Mouse (Mus musculus): Measurements from ENCODE around the gene Fat2. TPM values are rescaled to one million over a fixed set of nuclear protein-coding genes. Genes with fewer than 3 reads are reported as not detected.
A peak's percentile ranks its signal among the peaks of the same experiment; 100 is the strongest.

Fat2 gene
- under 1 TPM; 0.07 to 0.18 TPM for total RNA-seq (2021)
- long read RNA-seq, experiment 1, result 0 reads
- long read RNA-seq, experiment 2, result 0 reads

DNA sequence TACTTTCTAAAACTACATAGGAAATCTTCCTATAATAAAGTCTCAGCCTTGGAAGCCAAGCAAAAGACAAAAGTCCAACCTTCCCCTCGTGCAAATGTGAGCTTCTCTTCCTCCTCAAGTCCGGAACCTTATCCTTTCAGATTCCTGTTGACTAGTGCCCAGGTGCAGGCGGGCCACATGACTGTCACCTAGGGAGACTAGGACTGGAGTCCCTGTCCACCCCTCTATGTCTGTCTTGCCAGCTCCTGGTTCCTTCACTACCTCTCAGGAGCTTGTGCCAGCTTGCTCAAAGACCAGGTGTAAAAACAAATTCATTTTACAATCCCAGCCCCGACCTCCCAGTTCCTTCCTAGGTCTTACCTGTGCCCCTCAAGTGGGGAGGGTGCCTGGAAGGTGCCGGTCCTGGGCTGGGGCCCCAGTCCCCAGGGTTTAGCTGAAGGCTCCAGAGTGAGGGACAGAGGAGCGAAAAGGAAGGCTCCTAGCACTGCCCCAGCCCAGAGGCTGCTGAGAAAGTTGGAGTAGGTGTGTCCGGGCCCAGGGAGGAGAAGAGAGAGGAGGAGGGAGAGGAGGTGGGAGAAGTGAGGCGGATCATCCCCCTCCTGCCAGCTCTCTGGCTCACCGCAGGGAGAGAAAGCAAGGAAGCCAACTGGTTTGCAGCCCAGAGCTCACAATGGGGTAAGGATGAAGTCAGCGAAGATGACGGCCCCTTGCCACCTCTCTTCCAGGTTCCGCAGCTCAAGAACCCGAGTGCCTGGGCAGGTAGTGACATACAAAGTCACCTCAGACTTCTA lies at the start of gene Fat2:
Fat2 (minus strand) TSS at position 464 of the 791 bp plus-strand sequence.
- no peak for DNase-seq
- intact Hi-C loops (cut with DNase I; ENCODE audit: low total_unique reads), result no loop called here

DNA sequence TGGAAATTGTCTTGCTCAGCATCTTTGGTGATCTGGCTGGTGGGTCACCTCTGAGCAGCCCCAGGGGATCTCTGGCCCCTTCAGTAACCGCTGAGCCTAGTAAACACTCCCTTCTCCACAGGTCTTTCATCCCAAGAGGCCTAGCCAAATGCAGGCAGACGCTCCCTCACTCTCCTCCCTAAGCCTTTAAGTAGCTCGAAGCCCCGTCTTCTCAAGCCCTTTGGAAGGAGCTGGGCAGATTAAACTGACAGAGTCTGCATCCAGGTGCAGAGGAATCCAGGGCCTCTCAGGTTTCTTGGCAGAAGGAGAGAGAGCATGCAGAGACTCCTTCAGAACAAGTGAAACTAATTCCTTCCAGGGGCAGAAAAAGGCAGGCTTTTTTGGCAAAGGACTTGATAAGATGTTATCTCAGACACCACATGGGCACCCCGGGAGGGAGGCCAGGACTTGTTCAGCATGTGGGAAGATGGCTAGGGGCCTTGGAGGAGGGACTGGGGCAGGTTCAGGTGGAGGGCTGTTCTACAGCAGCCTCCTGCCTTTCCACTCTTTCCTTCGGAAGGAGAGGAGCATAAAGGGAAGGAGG lies 47.2 kb upstream of the Fat2 start:
- DNase-seq, result no peak
- intact Hi-C loops (cut with DNase I; ENCODE audit: low total_unique reads), result no loop called here

DNA sequence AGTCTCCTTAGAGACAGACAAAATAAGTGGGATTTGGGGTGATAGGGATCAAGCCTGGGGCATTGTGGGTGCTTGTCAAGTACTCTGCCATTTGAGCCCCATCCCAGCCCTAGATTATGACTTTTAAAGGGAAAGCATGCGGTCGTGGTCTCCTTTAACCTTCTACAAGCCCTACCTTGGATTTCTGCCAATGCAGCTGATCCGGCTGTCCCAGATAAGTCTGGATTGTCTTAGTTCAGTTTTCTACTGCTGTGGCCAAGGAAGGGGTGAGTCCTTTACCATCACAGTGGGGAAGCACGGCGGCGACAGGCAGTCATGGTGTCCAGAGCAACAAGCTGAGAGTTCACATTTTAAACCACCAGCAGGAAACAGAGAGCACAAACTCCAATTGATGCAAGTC lies 44.5 kb upstream of the Fat2 start:
- intact Hi-C loops (cut with DNase I; ENCODE audit: low total_unique reads), result no loop called here
- no peak for DNase-seq

DNA sequence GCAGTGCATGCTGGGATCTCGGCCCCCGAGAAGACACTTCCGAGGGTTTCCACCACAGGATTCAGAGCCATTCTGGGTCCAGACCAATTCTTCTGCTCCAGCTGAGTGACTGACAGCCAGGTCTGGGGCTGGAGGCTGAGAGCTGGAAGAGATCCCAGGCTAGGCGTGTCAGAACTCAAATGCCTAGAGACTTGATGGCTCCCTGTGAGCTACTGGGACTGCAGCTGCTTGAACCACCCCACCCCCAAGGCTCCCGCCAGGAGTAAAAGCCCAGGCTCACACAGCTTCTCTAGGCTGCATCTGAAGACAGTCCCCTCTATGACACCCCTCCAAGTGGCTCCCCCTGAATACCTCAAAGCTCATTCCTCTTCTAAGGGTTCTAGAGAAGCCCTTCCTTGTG lies 42.0 kb upstream of the Fat2 start:
- intact Hi-C loops (cut with DNase I; ENCODE audit: low total_unique reads), result loop anchor here (5.0 kb wide), 1 partner anchor 116 kb away; no protein-coding TSS in a partner anchor
- peak; percentile 89 for DNase-seq

DNA sequence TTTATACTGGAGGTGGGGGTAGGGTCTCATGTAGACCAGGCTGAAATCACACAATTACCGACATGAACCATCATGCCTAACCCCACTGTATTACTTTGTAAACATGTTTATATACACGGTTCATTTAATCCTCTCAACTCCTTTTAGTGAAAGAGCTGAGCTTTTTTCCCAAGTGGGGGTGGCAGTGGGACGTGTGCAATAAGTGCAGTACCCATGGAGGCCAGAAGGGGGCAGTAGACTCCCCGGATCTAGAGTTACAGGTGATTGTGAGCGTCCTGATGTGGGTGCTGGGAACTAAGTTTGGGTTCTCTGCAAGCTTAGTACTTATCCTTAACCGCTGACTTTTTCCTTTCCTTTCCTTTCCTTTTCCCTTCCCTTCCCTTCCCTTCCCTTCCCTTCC lies 37.5 kb upstream of the Fat2 start:
- intact Hi-C loops (cut with DNase I; ENCODE audit: low total_unique reads), result no loop called here
- DNase-seq, result no peak

DNA sequence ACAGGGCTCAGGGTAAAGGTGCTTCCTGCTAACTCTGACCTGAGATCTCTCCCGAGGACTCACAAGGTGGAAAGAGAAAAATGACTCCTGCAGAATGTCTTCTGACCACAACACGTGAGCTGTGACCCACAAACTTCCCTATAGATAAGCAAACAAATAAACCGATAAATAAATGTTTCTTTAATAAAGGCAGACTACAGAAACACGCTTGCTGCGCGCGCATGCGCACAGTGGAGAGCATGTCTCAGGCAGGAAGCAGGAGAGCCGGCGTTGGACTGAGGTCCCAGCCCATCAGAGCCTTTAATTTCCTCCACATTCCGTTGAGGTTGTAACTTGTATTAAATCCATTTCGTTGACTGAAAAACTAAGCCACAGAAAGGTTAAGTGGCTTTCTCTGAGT lies 37.0 kb upstream of the Fat2 start:
- intact Hi-C loops (cut with DNase I; ENCODE audit: low total_unique reads), result no loop called here
- DNase-seq, result no peak

DNA sequence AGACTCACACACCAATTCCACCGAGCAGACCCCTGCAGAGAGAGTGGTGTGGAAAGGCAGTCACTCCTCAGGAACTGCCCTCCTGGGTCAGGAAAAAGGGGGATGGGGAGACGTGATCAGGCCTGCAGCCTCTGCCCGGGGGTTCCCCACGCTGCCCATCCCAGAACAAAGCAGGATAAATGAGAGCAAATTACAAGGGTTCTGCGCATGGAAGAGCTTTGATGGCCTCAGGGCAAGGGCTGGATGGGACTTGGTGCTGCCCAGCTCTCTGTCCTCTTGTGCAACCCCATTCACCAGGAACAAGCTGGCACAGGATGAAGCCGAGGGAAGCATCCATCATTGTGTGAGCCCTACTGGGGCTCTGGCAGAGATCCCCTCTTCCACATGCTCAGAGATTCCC lies 35.6 kb upstream of the Fat2 start:
- intact Hi-C loops (cut with DNase I; ENCODE audit: low total_unique reads), result no loop called here
- no peak for DNase-seq

DNA sequence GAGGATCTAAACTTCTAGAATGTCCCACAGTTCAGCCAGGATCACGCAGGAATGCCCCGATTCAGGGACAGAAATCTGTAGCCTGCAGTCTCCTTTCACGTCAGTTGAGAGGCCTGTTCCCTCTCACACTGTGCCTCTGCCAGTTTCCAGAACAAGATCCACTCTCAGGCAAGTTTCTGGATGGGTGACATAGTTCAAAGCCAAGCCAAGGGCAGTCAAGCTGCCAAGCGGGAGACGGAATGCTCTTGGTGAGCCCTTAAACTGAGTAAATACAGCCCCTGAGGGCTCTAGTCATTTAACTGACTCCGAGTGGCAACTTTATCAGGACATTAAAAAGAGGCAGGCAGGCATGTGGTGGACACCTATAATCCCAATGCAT lies 32.7 kb upstream of the Fat2 start:
- peak; percentile 37 for DNase-seq
- intact Hi-C loops (cut with DNase I; ENCODE audit: low total_unique reads), result no loop called here

DNA sequence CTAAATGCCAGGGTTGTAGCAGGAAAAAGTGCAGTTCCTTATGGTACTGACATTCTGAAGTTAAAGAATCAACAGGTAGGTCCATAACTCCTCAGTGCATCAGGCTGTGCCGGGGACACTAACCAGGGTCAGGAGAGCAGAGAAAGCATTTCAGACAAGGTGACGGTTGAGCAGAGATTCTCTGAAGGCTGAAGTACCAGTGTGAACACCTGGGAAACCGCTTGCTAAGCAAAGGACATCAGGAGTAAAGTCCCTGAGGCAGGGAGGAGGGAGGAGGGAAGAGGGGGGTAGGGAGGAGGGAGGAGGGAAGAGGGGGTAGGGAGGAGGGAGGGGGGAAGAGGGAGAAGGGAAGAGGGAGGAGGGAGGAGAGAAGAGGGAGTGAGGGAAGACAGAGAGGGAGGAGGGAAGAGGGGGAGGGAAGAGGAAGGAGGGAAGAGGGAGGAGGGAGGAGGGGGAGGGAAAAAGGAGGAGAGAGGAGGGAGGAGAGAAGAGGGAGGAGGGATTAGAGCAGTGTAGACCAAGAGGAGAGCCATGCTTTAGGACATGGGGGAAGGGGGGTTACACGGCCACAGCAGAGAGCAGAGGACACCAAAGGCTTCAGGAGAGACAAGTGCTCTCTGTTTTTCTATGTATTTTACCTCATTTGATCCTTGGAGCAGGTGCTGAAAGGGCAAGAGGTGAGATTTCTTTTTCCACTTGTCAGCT lies 32.2 kb upstream of the Fat2 start:
- intact Hi-C loops (cut with DNase I; ENCODE audit: low total_unique reads), result no loop called here

DNA sequence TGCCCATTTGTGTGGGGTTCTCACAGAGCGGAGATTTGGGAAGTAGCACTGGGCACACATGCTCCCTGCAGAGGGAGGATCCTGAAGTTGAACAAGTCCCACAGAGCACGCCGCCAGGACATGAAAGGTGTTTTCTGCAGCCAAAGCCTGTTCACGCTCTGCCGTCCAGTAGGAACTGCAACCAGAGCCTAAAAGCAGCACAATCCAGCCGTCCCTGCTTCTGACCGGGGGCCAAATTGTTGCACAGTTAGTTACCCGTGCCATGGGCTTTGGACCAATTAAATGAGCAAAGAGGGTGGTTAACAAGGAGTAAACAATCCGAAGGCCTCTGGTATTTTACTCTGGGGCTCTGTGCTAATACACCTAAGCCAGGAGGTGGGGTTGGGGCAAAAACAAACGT lies 31.4 kb upstream of the Fat2 start:
- intact Hi-C loops (cut with DNase I; ENCODE audit: low total_unique reads), result no loop called here
- DNase-seq, result peak; percentile 41

More for the DNA sequence above, 32.2 kb upstream of the Fat2 start:
- no peak for DNase-seq

DNA sequence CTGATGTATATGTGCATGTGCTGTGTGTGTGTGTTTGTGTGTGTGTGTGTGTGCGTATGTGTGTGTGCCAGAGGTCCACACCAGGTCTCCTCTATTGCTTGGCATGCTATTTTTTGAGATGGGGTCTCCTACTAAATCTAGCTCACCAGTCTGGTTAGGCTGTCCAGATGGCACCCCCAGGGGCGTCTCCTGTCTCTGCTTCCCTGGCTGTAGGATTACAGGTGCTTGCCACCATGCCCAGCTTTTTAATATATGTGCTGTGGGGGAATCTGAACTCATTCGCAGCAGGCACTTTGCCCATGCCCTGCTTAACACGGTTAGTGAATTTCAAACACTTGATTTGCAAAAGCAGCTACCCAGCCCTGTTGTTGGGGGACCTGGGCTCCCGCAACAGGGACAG lies 29.5 kb upstream of the Fat2 start:
- intact Hi-C loops (cut with DNase I; ENCODE audit: low total_unique reads), result no loop called here
- no peak for DNase-seq

DNA sequence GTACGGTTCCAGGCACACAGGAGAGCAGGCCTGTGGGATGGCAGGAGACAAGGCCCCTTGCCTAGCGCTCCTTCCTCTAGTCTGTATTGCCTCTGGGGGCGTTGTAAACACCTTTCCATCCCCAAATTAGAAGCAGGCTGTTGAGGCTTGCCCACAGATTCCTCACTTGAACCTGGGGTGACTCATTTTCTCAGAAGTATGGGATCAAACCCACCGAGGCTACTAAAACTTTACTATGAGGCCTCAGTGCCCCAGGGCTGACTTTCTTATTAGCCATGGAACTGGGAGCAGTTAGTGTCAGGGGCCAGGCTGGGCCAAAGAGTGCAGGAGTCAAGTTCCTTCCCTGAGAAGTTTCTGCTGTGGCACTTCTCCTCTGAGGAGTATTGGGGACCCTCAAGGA lies 28.9 kb upstream of the Fat2 start:
- intact Hi-C loops (cut with DNase I; ENCODE audit: low total_unique reads), result no loop called here
- DNase-seq, result no peak

DNA sequence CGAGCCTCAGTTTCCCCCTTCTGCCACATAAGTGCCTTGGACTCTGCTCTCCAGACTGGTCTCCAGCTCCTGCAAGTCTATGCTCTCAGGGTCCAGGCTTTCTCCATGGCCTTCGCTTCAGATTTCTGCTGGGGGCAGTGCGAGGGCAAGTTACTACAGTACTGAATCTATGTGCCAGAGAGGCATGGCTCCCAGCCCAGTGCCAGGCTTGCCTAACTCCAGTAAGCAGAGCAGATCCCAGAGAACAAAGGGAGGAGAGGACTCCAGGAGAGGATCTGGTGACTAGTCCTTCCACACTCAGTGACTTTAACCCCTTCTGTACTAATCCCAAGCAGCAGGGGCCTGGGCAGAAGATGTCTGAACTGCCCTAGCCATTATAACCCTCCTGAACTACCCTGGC lies 28.3 kb upstream of the Fat2 start:
- peak; percentile 47 for DNase-seq

DNA sequence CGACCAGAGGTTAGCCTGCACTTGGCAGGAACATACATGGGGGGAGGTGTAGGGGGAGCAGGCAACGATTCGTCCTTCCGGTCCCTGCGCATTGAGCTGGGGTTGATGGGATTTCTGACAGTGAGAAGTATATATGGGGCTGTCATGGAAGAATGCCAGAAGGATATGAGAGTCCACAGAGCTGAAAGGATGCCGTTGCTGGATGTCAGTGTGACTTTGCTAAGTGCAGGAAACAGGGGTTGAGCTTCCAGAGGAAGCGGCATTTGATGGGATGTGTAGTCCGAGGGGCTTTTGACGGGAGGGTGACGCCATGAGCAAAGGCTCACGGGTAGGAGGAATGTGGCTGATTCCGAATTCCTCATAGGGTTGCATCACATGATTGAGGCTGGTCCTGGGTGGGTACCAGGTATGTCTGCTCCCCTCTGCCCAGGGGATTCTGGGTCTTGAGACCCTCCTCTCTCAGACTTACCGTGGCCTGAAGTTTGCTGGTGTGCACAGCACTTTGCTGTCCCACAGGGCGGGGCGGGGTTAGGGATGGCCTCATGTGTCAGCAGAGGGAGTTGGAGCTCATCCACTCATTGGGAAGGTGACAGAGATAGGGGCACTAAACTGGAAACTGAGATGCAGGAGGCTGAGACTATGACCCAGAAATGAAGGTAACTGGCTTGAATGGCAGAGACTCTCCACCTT lies 21.9 kb upstream of the Fat2 start:
- DNase-seq, result no peak
- intact Hi-C loops (cut with DNase I; ENCODE audit: low total_unique reads), result no loop called here

More for the DNA sequence above, 28.3 kb upstream of the Fat2 start:
- intact Hi-C loops (cut with DNase I; ENCODE audit: low total_unique reads), result no loop called here

DNA sequence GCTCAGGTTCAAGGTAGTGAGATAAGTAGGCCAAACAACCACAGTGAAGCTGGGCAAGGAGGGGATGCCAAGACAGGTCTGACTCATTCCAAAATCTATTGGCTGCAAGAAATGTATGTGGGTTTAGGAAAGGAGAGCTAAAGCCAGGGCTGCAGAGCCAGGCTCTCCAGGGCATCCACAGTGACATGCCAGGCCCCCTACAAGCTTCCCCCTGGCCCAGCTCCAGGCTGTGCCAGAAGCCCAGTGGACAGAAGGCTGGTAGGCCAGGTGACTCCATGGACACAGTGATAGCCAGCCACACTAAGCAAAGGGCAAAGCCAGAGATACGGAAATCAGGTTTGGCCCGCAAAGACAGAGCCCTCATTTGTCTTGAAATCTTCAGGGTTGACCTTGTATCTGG lies 20.5 kb upstream of the Fat2 start:
- intact Hi-C loops (cut with DNase I; ENCODE audit: low total_unique reads), result no loop called here
- DNase-seq, result no peak

DNA sequence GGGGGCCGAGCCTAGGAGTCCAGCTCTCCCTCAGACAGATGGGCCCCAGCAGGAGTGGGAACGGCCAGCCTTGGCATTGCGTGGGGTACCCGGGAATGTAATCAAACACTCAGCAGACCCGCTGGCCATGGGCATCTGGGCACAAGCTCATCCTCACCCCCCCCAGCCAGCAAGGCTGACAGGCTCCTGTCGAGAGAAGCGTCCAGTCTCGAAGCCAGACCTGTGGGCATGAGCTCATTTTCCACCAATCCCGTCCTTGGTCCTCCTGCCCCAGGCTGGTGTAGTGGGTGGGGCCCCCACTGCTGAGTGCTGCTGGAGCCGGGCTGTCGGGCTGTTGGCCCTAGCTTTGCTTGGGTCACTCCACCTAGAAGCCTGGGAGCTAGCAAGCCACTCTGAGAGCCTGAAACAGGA lies 5.6 kb upstream of the Fat2 start:
- no peak for DNase-seq
- intact Hi-C loops (cut with DNase I; ENCODE audit: low total_unique reads), result no loop called here

DNA sequence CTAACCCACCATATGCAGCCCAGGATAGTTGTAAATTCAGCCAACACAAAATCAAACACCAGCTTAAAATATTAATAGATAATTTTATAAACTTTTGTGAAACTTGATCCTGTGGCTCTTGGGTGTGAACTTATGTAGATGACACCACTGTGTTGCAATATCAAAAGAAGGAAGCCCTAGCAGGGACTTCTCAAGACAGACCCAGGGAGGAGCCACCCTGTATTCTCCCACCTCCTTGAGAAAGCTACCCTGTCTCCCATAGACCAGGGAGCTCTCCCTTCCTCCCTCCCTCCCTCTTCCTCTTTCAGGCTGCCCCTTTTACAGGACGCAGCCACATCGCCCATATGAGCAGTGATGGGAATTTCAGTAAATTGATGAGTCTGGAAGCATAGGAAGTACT lies 4.4 kb upstream of the Fat2 start:
- intact Hi-C loops (cut with DNase I; ENCODE audit: low total_unique reads), result no loop called here

DNA sequence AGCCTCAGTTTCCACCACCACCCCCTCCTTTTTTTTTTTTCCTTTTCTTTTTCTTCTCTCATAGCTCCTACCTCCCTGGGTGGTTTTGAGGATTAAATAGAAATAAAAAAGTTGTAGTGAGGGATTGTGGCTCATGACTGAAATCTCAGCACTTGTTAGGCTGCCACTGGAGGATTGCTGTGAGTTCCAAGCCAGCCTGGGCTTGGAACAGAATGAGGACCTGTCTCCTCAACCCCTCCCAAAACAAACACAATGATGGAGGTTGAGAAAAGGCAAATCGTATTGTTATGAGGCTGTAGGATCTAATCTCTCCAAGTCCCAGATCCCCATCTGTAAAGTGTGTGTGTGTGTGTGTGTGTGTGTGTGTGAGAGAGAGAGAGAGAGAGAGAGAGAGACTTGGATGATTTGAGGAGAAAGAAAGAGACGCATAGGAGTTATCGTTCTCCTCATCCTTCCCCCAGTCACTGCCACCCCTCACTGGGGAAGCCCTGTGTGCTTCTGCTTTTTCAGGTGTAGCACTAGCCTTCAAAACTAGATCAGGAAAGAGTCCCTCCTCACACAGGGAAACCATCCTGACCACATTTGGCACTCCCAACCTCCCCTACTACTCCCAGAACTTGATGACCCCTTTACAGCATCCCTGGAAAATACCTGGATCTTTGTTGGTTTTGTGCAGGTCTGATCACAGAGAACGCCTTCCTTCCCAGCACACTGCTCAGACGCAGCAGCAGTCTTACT lies 837 bp upstream of the Fat2 start:
- intact Hi-C loops (cut with DNase I; ENCODE audit: low total_unique reads), result no loop called here
- no peak for DNase-seq

More for the DNA sequence above, 4.4 kb upstream of the Fat2 start:
- no peak for DNase-seq

DNA sequence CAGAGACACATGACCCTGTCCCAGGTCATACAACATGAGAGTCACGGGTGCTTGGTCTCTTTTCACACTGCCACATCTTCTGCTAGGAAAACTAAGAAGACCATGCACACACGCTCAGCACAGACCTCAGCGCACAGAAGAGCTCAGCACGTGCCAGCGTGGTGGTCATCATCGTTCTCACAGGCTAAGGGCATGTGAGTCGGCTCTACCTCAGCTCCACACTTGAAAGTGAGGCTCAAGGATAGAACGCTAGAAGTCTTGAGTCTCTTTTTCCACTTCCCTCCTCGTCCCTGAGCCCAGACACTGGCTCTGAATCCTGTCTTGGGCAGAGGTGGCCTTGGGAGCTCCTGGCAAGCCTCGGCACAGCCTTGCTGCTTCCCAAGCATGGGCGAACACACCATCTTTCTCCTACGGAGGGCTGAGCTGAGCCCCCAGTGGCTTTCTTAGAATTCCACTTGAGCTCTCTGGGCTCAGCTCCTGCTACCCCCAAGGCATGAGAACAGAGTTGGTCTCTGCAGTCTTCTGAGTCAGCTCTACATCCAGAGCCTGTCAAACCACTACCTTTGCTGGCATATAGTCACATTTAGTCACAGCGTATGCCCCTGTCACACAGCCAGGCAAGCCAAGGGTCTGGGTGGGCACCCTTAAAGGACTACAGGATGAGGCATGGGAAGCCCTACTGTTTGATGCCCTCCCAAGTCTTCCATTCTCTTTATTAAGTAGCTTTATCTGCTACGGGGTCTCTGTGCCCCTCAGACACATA lies 869 bp downstream of the Fat2 start:
- DNase-seq, result no peak
- intact Hi-C loops (cut with DNase I; ENCODE audit: low total_unique reads), result no loop called here
